Mouse (Mus musculus) olfactory bulb, adult 2 months (tissue): ENCODE results near the gene Ccr3.

Experiments
- CTCF ChIP-seq: fragments of 200-500 bp; IDR thresholded peaks from 2 replicates; pipeline ENCODE4 v1.5.1; 2012; ENCODE audit warnings: low read depth, mild to moderate bottlenecking, low read length, moderate library complexity; ENCODE audit not compliant: insufficient read depth
- POLR2A ChIP-seq: fragments of 200-500 bp; IDR thresholded peaks from 2 replicates; pipeline ENCODE4 v1.6.1; 2012; ENCODE audit warnings: mild to moderate bottlenecking, low read depth, low read length, moderate library complexity; ENCODE audit not compliant: insufficient read depth

DNA sequence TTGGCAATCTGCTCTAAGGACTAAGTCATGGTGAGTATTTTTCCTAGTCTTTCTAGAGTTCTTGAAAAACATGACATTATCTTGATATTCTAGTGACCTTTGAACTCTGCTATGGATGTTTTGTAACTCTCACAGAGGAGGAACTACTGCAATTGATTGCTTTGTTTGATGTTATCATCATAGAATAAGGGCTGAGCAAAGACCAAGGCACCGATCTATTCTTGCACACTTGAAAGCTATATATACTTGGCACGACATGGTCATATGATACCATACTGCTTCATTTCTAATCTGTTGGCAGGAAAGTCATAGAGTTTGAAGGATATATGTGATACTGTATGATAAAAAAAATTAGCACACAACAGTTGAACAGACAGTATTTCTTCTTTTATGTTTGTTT is 22.0 kb upstream of the Ccr3 start:
- TF ChIP-seq CTCF = no peak
- TF ChIP-seq POLR2A = no peak
